Mouse (Mus musculus) cerebellum, adult 11 months (tissue): ENCODE measurements around the gene Cbx2.

ENCODE experiments used
- DNase-seq: peaks from one replicate; pipeline ENCODE4 v3.0.0; 2022

Gene Cbx2

GRCm38 (mm10) chr11:119043761-119044550 is 21.2 kb downstream of the Cbx2 start:
- no peak for DNase-seq

GRCm38 (mm10) chr11:119044551-119045337 is 22.0 kb downstream of the Cbx2 start:
- no peak for DNase-seq

DNA sequence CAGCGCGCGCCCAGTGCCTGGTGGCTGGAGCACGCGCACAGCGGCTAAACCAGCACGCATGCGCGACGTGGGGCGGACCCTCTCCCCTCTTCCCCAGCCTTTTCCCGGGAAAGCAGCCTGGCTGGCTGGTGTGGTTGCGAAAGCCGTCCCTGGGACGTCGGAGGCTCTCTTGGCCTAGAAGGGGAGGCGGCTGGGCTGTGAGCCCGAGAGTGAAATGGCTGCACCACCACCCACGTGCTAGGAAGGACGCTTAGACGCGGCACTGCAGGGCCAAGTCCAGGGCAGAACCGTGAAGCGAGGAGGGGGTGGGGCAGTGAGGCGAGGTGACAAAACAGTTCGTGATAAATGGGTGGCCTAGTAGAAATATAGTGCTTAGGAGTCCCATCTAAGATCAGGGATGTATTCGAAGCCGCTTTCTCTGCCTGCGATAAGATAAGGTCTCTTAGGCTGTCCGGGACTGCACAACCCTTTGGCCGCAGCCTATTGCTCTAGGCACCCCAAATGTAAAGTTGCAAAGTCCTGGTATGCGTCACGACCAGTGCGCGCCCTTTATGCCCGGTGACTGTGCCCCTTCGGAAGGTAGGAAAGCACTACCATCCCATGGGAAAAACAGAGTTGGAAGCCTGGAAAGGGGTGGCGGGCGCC is 24.0 kb downstream of the Cbx2 start:
- DNase-seq, result no peak

DNA sequence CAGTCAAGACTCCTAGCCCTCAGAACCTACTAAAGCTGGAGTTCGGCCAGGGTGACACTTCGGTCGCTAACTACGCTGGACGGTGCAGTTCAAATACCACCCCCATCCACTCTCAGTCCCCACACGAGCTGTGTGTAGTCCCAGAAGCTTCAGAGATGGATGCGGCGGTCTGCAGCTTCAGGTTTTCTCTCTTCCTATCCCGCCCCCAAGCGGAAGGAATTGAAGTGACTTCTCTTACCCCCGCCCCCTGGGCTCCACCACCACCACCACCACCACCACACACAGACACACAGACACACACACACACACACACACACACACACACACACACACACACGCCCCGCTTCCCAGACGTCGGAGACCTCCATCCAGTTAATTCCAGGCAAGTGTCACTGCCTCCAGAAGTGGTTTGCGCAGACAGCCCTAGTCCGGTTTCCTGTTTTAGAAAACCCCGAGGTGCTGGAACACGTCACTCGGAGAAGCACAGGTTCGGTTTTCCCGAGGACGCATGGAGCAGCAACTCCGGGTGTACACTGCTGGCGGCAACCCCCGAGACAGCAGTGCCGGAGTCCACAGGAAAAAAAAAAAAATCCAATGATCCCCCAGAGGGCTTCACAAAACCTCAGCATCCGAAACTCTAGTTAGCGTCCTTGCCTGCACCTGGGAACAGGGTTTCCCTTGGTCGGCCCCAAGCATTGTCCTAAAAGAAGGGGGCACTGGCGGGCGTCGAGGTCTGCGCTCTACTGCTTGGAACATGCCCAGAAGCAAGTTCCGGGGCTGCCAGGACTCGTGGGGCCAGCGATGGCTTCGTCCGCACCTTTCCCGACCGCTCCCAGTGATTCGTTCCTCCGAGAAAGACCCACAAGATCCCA is 24.7 kb downstream of the Cbx2 start:
- DNase-seq, result no peak

DNA sequence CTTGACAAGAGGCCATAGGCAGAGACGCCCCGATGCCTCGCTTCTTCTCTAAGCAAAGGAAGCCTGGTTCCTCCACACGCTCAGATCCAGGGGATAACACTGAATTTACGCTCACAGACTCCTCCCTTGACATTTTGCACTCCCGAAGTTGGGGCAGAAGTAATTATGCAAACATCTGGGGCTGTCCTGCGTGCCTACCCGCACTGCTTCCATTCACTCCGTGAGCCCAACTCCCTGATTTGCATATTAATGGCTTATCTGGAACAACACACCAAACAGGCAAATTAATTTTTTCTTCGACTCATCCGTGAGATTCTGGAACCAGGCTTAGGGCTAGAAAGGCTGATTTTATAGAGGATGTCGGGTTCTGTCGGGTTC is 25.4 kb downstream of the Cbx2 start:
- DNase-seq, result no peak

- DNase-seq, result no peak
These were observed 27.6 kb downstream of the Cbx2 start for GRCm38 (mm10) chr11:119050361-119050760.

DNA sequence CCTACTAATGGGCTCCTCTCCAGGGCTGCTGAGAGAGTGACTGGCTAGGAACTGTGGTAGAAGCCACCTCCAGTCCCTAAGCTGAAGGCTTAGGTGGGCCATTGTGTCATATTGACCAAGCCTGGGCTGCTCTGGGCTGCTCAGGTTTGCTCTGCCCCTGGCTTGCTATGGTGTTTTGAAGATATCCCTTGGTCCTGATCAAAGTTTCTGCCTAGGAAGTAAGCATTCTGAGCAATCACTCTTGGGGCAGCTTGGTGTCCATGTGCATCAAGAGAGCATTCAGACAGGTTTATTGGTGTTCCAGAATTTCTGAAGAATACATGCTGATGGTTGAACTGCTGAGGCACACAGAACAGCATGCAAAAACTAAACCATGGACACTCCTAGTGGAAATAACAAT is 28.7 kb downstream of the Cbx2 start:
- no peak for DNase-seq

DNA sequence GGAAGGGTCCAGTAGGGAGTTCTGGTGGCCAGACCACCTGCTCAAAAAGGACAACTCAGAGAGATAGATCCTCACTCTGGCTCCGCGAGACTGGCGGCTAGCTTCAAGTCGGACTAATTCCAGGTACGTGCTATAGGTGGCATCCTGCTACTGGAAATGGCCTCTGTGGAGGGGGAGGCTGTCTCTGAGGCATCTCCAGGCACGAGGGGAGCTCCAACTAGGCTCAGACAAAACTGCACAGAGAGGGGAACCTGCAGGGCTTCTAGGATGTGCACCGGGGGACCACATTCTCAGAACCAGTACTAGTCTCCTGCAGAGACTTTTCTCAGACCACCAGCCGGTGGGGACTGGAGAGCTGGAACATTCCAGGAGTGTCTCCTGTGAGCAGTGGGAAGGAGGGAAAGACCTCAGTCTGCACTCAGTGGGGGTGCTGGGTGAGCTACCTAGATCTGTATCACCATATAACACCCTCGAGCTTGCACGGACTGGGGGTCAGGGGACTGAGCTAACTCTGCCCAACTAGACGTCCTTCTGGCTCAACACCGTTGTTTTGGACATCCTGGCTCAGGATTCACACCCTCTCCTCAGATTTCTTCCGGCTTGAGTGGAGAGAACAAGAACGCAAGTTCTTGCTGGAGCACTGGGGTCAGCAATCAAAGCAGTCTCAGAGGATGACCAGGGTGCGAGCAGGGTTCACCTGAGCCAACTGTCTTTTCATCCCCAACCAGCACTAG is 29.3 kb downstream of the Cbx2 start:
- DNase-seq, result no peak

DNA sequence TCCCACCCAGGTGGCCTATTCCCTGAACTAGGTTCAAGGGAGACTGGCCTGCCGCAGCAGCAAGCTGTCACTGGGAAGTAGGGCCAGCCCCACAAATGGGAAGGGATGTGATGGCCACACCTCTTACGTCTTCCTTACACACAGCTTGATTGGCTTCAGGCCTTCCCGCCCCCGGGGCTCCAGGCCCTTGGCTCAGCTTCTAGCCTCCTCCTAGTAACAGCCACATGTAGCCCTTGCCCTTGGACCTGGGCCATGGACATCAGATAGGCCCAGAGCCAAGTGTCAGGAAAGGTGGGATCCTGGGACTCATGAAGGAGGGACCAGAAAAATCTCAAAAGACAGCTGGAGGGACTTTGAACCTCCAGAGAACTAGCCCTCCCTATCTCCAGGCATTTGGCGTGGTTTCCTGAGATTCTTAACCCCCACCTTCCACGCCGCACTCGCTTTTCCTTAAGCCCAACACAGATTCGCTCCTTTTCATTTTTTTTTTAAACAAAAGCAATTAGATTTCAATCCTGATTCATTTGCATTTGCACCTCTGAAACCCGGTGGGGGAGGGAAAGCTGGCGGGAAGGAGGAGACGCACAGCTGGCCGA is 30.0 kb downstream of the Cbx2 start:
- no peak for DNase-seq

DNA sequence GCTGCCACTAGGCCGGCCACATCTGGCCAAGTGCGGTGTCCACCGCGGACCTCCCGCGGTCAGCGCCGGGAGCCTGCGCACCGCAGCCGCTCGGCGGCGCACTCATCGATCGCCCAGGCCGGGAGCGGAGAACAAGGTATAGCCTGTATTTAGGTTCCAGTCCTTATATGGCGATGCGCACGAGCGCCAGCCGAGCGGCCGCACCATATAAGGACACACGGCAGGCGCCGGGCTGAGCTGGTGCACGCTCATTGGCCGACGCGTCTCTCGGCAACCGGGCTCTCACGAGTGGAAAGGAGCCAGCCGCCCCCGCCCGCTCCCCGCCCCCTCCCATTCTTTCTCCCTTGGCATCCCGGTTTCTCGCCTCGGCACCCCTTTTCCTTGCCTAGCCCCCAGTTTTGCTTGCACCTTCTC is 30.5 kb downstream of the Cbx2 start:
- no peak for DNase-seq

DNA sequence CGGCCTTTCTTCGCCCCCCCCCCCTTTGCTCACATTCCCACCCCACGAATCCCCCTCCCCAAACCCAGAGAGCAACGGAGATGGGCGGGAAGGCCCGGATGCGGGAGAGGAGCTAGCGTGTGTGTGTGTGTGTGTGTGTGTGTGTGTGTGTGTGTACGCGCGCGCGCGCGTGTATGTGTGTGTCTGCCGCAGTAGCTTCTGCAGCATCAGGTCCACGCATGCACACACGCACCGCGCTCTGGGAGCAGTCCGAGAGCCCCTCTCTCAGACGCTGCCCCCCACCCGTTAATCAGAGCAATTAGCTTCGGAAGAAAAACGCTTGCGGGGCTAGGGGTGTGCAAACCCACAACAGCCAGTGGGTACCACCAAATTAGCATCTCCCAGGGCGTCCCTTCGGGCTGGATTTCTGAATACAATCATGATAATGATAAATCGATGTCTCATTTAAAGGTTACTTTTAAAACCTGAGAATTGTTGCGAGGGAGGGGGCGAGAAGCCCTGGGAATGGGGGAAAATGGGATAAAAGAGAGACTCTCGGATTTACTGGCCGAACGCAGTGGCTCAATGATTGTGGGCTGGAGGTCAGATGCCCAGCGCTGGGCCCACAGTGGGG is 31.1 kb downstream of the Cbx2 start:
- DNase-seq, result no peak

DNA sequence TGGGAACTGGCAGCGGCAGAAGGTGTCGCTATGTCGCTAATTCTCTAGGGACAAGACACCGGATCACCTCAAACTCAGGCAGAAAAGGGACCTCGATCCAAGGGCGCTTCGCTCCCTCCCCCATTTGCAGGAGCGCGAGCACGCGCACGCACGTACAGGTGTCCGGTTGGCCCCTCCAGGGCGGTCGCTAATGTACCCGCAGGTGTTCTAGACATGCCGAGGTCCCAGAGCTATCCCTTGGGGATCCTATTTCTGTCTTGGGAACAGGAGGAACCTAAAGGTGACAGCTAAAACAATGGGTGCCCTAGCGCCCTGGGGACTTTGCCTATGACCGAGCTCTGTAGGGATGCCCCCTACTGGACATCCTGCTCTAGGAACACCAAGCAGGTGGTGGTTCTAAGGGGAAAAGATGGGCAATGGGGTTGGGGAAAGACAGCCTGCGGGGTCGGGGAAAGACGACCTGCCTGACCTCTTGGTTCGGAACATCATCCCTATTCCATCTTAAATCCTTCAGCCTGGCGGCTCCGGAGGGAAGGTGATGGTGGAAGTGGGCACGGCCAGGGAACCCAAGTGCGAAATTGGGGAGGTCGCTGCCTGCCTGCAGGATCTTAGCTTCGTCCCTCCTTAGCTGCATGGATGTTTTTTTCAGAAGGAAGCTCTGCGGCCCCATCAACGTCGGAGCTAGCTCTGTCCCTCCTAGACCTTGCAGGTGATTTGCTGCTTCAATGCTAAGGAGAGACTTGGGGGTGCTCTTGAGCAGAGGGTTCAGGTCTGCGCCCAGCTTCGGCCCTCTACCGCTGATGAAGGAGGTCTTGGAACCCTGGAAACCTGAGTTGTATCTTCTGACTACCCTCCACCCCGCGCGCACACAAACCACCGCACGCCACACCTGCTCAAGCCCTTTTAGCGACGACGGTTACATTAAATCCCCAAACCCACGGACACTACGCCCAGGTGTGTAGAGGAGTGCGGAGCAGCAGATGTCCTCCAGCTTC is 31.9 kb downstream of the Cbx2 start:
- DNase-seq, result no peak

DNA sequence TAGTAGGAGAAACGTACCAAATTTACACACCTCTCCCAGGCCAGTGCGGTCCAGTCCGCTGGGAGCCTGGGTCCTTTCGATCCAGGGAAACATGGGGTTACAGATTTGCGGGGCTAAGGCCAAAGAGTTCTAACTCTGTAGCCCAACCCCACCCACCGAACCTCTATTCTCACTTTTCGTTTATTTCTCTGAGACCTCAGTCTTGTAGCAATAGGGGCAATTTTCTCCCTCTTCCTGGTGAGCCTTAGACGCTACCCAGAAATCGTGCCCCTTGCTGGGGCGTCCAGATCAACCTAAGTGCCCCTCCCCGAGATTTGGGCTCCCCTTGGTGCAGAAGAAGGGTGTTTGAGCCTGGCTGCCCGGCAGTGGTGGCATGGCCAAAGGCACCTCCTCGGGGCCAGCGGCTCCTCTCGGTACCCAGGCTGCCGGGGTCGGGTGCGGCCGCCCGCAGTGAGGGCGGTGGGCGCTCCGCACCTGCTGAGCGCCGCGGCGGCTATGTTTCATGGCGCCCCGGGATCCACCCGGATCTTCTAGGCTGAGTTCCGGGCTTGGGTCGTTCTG is 32.9 kb downstream of the Cbx2 start:
- DNase-seq, result peak; percentile 18

GRCm38 (mm10) chr11:119056301-119057211 is 33.8 kb downstream of the Cbx2 start:
- peak; percentile 20 for DNase-seq

DNA sequence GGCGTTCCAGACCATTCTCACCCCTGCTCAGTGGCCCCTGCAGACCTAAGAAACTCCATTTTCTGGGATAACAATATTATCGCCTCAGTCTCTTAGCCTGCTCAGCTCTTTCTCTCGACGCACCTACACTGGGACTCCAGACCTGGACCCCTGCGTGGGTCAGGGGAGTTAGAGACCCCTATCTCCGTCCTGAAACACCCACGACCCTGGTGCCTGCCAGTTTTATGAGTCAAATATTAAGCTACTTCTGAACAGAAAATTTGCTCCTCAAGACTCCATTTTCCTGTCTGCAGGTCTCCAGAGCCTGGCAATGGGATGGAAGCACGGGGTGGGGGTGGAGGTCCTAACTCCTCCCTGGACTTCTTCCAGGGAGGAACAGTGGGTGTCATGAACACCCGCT is 34.5 kb downstream of the Cbx2 start:
- no peak for DNase-seq

- DNase-seq, result peak; percentile 16
These were observed 35.6 kb downstream of the Cbx2 start for GRCm38 (mm10) chr11:119058041-119058995.

GRCm38 (mm10) chr11:119059256-119059655 is 36.5 kb downstream of the Cbx2 start:
- no peak for DNase-seq
